ENCODE assay signal across 14 mouse cellular contexts in the genomic region with DNA sequence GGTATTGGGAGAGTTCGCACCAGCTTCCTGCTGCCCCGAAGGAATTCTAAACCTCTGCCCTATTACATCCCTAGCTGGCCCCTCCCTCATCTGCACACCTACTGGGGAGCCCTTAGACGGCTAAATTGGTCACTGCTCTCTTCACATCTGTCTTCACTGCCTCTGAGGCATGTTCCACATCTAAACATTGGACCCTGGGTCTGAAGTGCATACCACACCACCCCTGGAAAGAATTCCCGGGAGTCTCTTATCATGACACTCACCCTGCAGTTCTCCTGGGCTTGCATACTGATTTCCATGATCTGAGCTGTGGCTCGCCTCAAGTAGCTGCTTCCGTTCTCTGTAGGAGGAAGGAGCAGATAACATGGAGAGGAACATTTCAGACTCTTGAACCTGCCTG. TPM values are rescaled to one million over a fixed set of nuclear protein-coding genes. Genes with fewer than 3 reads are reported as not detected.
DNase-seq lines count a peak whose midpoint lies in the region; ATAC-seq and TF ChIP-seq lines count a peak whose summit lies in the region.
"Had no signal": no experiment of that assay in that cellular context is flagged by ENCODE, and none has a peak within 500 bp of the region (broad histone marks: within the 10 kb centered on the region; RNA-seq: fewer than 3 reads in every experiment).

No protein-coding gene starts in this region.

- H3K36me3 ChIP-seq in heart, embryonic 15.5 days = no peaks in the 10 kb centered on the region
- H3K36me3 ChIP-seq in lung, postnatal 0 days (ENCODE audit: insufficient read depth, low read length) = no peaks in the 10 kb centered on the region
- no peaks in the 10 kb centered on the region for H3K36me3 ChIP-seq in intestine, embryonic 14.5 days (ENCODE audit: control insufficient read depth, insufficient read depth, low read length)

- peaks cover 19% of the 10 kb centered on the region for H3K4me1 ChIP-seq in heart, embryonic 15.5 days (replicated peaks)
- no peaks in the 10 kb centered on the region; the same call in 1 of the 2 replicates for H3K4me1 ChIP-seq in lung, postnatal 0 days (ENCODE audit: insufficient read depth, low read depth, low read length)
- no peaks in the 10 kb centered on the region for H3K4me1 ChIP-seq in intestine, embryonic 14.5 days (replicated peaks; ENCODE audit: control insufficient read depth, insufficient read depth, low read length)

- no peak overlapping the region for H3K9ac ChIP-seq in heart, embryonic 15.5 days
- H3K9ac ChIP-seq in lung, postnatal 0 days (replicated peaks; ENCODE audit: low read depth) = no peak overlapping the region
- H3K9ac ChIP-seq in intestine, embryonic 14.5 days (ENCODE audit: low read length) = no peak overlapping the region

- intact Hi-C loops in heart, postnatal 10 days (cut with DNase I) = loop anchor here (2.0 to 10.0 kb wide), 3 partner anchors 36 to 604 kb away; no protein-coding TSS in a partner anchor

- TF ChIP-seq EP300 in lung, postnatal 0 days (IDR thresholded peaks at IDR 0.05) = peak; percentile 74

- no peaks in the 10 kb centered on the region for H3K9me3 ChIP-seq in heart, embryonic 15.5 days (replicated peaks)
- no peaks in the 10 kb centered on the region for H3K9me3 ChIP-seq in lung, postnatal 0 days (ENCODE audit: low read length)
- H3K9me3 ChIP-seq in intestine, embryonic 14.5 days (ENCODE audit: control insufficient read depth, low read length) = peaks cover 2% of the 10 kb centered on the region; the same call in 1 of the 2 replicates

- H3K27ac ChIP-seq in heart, embryonic 15.5 days = peak overlapping the region; percentile 50
- 0 out of 2 replicates have a peak overlapping the region, but pooled peaks have one; percentile 1 for H3K27ac ChIP-seq in lung, postnatal 0 days (ENCODE audit: low read length)
- H3K27ac ChIP-seq in intestine, embryonic 14.5 days (ENCODE audit: low read depth) = no peak overlapping the region
- H3K27ac ChIP-seq: left cerebral cortex, adult 2 months had no signal

- H3K27me3 ChIP-seq in heart, embryonic 15.5 days = no peaks in the 10 kb centered on the region
- H3K27me3 ChIP-seq in lung, postnatal 0 days (replicated peaks; ENCODE audit: insufficient read depth, low read length) = no peaks in the 10 kb centered on the region
- H3K27me3 ChIP-seq in intestine, embryonic 14.5 days (replicated peaks; ENCODE audit: control insufficient read depth, insufficient read depth, low read length) = no peaks in the 10 kb centered on the region

- 7% methylated on average over 6 of the region's 6 CpGs for whole genome bisulfite sequencing in heart, embryonic 15.5 days
- 12% methylated on average over 6 of the region's 6 CpGs for WGBS in lung, postnatal 0 days
- 17% methylated on average over 6 of the region's 6 CpGs for WGBS in intestine, embryonic 14.5 days

- TF ChIP-seq CTCF in lung, postnatal 0 days (IDR thresholded peaks at IDR 0.05) = no peak

- no peak overlapping the region for H3K4me3 ChIP-seq in heart, embryonic 15.5 days
- H3K4me3 ChIP-seq in lung, postnatal 0 days (ENCODE audit: low read depth, low read length) = no peak overlapping the region
- H3K4me3 ChIP-seq in intestine, embryonic 14.5 days (ENCODE audit: low read depth, low read length) = no peak overlapping the region
- H3K4me3 ChIP-seq: left cerebral cortex, adult 2 months had no signal

- H3K4me2 ChIP-seq in heart, embryonic 15.5 days = peak overlapping the region; percentile 32; the same call in 1 of the 2 replicates
- H3K4me2 ChIP-seq in lung, postnatal 0 days (replicated peaks; ENCODE audit: low read depth, low read length) = no peak overlapping the region
- H3K4me2 ChIP-seq in intestine, embryonic 14.5 days (ENCODE audit: low read length) = no peak overlapping the region

- DNase-seq in heart, postnatal 10 days = no peak
- DNase-seq in lung, postnatal 0 days (ENCODE audit: low spot score) = peak; percentile 77
- DNase-seq in lung, postnatal 14 days = no peak
- no peak for DNase-seq in intestine, embryonic 14.5 days (ENCODE audit: low spot score)
- peak; percentile 32 for DNase-seq in mesoderm, embryonic 11.5 days (ENCODE audit: low read depth, low spot score)
- no peak for DNase-seq in T-cell, adult 2 months (ENCODE audit: low spot score)
- DNase-seq in left cerebral cortex, adult 8-10 months (ENCODE audit: low spot score in 2 of 2) = no peak

- ATAC-seq in heart, embryonic 15.5 days (replicated peaks; ENCODE audit: insufficient number of reproducible peaks, insufficient read depth, low FRiP score, low read depth) = peak; percentile 55; the same call in 1 of the 2 replicates
- ATAC-seq in lung, postnatal 0 days = peak; percentile 88
- 0 out of 2 replicates have a peak, but pooled peaks have one; percentile 45 for ATAC-seq in intestine, embryonic 14.5 days (replicated peaks; ENCODE audit: low FRiP score, low TSS enrichment, low read depth)
- ATAC-seq: inflammation-experienced regulatory T-cells, adult 6 months had no signal

RNA-seq across cellular contexts. Expression of gene Ncf2, which starts 9.2 kb away (rescaled TPM):
- 3.3 and 5.8 TPM in 2 replicates for polyA plus RNA-seq in heart, embryonic 15.5 days (2015; fragmentation: Nextera tagmentation; extraction: Ambion mirVana)
- total RNA-seq in heart, postnatal 10 days (2021) = 1 to 10 TPM; 2.8 to 2.9 TPM
- 9.6 and 12.0 TPM in 2 replicates for polyA plus RNA-seq in lung, postnatal 0 days (2015; fragmentation: Nextera tagmentation; extraction: Ambion mirVana)
- 6.1 and 7.2 TPM in 2 replicates for polyA plus RNA-seq in intestine, embryonic 14.5 days (2014; fragmentation: Nextera tagmentation; extraction: Ambion mirVana)
- total RNA-seq in left cerebral cortex, adult 8-10 months (2022) = 10 to 100 TPM in 1 of 4 experiments, 1 to 10 TPM in 3; 3.7 to 10.2 (median 6.4) TPM

RNA-seq across cellular contexts. Expression of gene Arpc5, which starts 24.5 kb away (rescaled TPM):
- 189 and 199 TPM in 2 replicates for polyA plus RNA-seq in heart, embryonic 15.5 days (2015; fragmentation: Nextera tagmentation; extraction: Ambion mirVana)
- 10 to 100 TPM; 81.2 to 86.1 TPM for total RNA-seq in heart, postnatal 10 days (2021)
- 376 and 377 TPM in 2 replicates for polyA plus RNA-seq in lung, postnatal 0 days (2015; fragmentation: Nextera tagmentation; extraction: Ambion mirVana)
- polyA plus RNA-seq in intestine, embryonic 14.5 days (2014; fragmentation: Nextera tagmentation; extraction: Ambion mirVana) = 312 and 313 TPM in 2 replicates
- 10 to 100 TPM; 70.5 to 87.7 (median 83.5) TPM for total RNA-seq in left cerebral cortex, adult 8-10 months (2022)

RNA-seq across cellular contexts. Expression of gene Rgl1, which starts 24.7 kb away (rescaled TPM):
- 54.7 and 64.6 TPM in 2 replicates for polyA plus RNA-seq in heart, embryonic 15.5 days (2015; fragmentation: Nextera tagmentation; extraction: Ambion mirVana)
- total RNA-seq in heart, postnatal 10 days (2021) = 10 to 100 TPM; 59.3 to 72.0 TPM
- polyA plus RNA-seq in lung, postnatal 0 days (2015; fragmentation: Nextera tagmentation; extraction: Ambion mirVana) = 33.2 and 44.4 TPM in 2 replicates
- 50.9 and 54.4 TPM in 2 replicates for polyA plus RNA-seq in intestine, embryonic 14.5 days (2014; fragmentation: Nextera tagmentation; extraction: Ambion mirVana)
- total RNA-seq in left cerebral cortex, adult 8-10 months (2022) = 100 to 1,000 TPM; 100 to 110 (median 103) TPM

RNA-seq across cellular contexts. Expression of gene Apobec4, which starts 40.5 kb away (rescaled TPM):
- not detected in 2 replicates for polyA plus RNA-seq in heart, embryonic 15.5 days (2015; fragmentation: Nextera tagmentation; extraction: Ambion mirVana)
- not detected for total RNA-seq in heart, postnatal 10 days (2021)
- polyA plus RNA-seq in lung, postnatal 0 days (2015; fragmentation: Nextera tagmentation; extraction: Ambion mirVana) = 0.50 and 0.74 TPM in 2 replicates
- polyA plus RNA-seq in intestine, embryonic 14.5 days (2014; fragmentation: Nextera tagmentation; extraction: Ambion mirVana) = 0.11 TPM in 1 of 2 replicates, not detected in the other
- total RNA-seq in left cerebral cortex, adult 8-10 months (2022) = not detected
- total RNA-seq: adrenal gland, postnatal 36 days; ES-E14; gastrocnemius, adult 8-10 months; left cerebral cortex, adult 2 months; megakaryocyte, adult 5-6 weeks had no signal
- polyA plus RNA-seq: inflammation-experienced regulatory T-cells, adult 6 months had no signal

Comparison
In these comparisons a context has a peak if more than half of its experiments do, and no peak if none do; other contexts are left out.
1. DNase-seq: peak in lung, postnatal 0 days (single experiment) and mesoderm, embryonic 11.5 days (single experiment); none in heart, postnatal 10 days (0 of 2), lung, postnatal 14 days (single experiment), intestine, embryonic 14.5 days (single experiment), T-cell, adult 2 months (single experiment) and left cerebral cortex, adult 8-10 months (0 of 2).
2. Peak in every context shown above with its lines, with median percentiles within 50 percentile points of each other: ATAC-seq.